Mouse (Mus musculus): Measurements from ENCODE around the gene Elane.

DNA sequence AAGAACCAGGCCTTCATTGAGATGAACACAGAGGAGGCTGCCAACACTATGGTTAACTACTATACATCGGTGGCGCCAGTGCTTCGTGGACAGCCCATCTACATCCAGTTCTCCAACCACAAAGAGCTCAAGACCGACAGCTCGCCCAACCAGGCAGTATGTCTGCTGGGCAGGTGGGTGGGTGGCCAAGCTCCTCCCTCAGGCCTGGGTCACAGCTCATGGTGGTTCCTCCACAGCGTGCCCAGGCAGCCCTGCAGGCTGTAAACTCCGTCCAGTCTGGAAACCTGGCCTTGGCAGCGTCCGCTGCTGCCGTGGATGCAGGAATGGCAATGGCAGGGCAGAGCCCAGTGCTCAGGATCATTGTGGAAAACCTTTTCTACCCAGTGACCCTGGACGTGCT is 26.9 kb upstream of the Elane start:
- no peak for TF ChIP-seq CTCF (IDR thresholded peaks at IDR 0.05; ENCODE audit: low read depth)
- no peak for TF ChIP-seq EP300 (IDR thresholded peaks at IDR 0.05; ENCODE audit: low read depth)

Data from liver, postnatal 0 days (tissue).